Mouse (Mus musculus) duodenum, adult 2 months (tissue): ENCODE data around the gene Cog6. TPM values are rescaled to one million over a fixed set of nuclear protein-coding genes. Genes with fewer than 3 reads are reported as not detected.

Experiments
- polyA plus RNA-seq: library from polyadenylated mRNA; depleted of rRNA; stranded (reverse); fragments of >200 nt; gene quantifications from 2 replicates; pipeline ENCODE4 v1.2.3, GENCODE M21; 2012; ENCODE audit warnings: low replicate concordance; rRNA removed

Cog6 gene
- polyA plus RNA-seq = 7.5 and 9.9 TPM in 2 replicates

GRCm38 (mm10) chr3:53016436-53017340 lies at the start of gene Cog6:
Gene Cog6 (minus strand): TSS chr3:53017237.

DNA sequence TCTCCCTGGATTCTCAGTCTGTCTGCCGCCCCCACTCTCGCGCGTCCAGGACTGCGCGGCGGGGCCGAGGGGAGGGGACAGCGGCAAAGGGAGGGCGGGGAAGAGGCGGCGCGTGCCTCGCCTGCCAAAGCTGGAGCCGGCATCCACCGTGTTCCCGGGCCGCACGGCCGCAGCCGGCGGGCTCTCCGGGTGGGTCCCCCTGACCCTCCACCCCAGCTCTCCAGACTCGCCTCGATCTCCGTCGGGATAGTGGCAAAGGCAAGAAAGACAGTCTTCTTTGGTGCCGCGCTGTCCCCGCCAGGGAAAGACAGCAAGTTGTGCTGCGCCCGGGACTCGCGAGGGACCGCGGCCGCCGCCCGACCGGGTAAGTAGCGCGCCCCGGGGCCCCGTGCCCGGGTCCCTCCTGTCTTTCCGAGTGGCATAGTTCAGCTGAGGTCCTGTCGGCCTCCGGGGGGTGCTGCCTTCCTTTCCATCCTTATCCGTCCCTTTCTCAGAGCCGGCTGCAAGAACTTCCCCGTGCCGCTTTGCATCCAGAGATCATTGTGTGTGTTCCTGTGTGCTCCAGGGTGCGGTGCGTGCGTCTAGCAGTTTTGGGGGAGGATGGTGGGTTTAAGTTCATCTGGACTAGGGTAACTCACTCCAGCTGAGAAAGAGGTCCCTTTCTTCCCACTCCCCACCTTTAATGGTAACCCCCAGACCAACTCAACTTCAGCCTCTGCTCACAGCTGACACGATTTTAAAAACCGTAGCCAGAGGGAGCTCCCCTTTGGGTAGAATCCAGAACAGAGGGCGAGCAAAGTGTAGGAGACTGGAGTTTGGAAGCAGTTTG lies 24.6 kb upstream of the Cog6 start, which contains the start of gene Lhfp:
Gene Lhfp (plus strand): TSS at position 118 of the 829 bp plus-strand sequence.

Other genes with a start within 250 kb of the Cog6 start
- gene Lhfp, start 24.3 kb upstream of the Cog6 start, polyA plus RNA-seq = 16.0 and 17.3 TPM in 2 replicates